Mouse (Mus musculus) limb, embryonic 11.5 days (tissue): ENCODE measurements at regions not wholly inside any gene's neighbourhood (a gene's known extent, or its start where the extent isn't known, plus 50 kb on each side); places are given as distances from the start of the nearest gene placed in this dataset.

Source experiments
- ATAC-seq: fragments of 200-750 bp; cut with Nextera tagmentation; 2 replicates; pipeline ENCODE4 v1.8.0; 2017; ENCODE audit warnings: low read depth; ENCODE audit not compliant: insufficient number of reproducible peaks, low FRiP score, low TSS enrichment
- DNase-seq: peaks from one replicate; pipeline ENCODE4 v3.0.0-alpha.2; 2015; ENCODE audit warnings: low spot score
- H3K27ac ChIP-seq: fragments of 300-500 bp; sonication (generic); replicated peaks from 2 replicates; pipeline ENCODE4 v1.5.1; 2014; ENCODE audit warnings: low read depth, mild to moderate bottlenecking, low read length
- H3K27me3 ChIP-seq: fragments of 300-500 bp; sonication (generic); 2 replicates; pipeline ENCODE4 v1.6.1; 2014; ENCODE audit warnings: mild to moderate bottlenecking, low read length, mixed read lengths; ENCODE audit not compliant: control insufficient read depth, insufficient read depth
- H3K36me3 ChIP-seq: fragments of 300-500 bp; sonication (generic); 2 replicates; pipeline ENCODE4 v1.6.1; 2014; ENCODE audit warnings: mild to moderate bottlenecking, low read length, moderate library complexity, mixed read lengths; ENCODE audit not compliant: control insufficient read depth, insufficient read depth
- H3K4me1 ChIP-seq: fragments of 300-500 bp; sonication (generic); 2 replicates; pipeline ENCODE4 v1.6.1; 2014; ENCODE audit warnings: low read length, mixed read lengths; ENCODE audit not compliant: control insufficient read depth, insufficient read depth
- H3K4me2 ChIP-seq: fragments of 300-500 bp; sonication (generic); 2 replicates; pipeline ENCODE4 v1.6.1; 2014; ENCODE audit warnings: low read depth, mild to moderate bottlenecking, moderate library complexity; ENCODE audit not compliant: severe bottlenecking
- H3K4me3 ChIP-seq: fragments of 300-500 bp; sonication (generic); 2 replicates; pipeline ENCODE4 v1.5.1; 2014; ENCODE audit warnings: low read depth, low read length
- H3K9ac ChIP-seq: fragments of 300-500 bp; sonication (generic); 2 replicates; pipeline ENCODE4 v1.6.1; 2014; ENCODE audit warnings: mild to moderate bottlenecking, low read length
- H3K9me3 ChIP-seq: fragments of 300-500 bp; sonication (generic); 2 replicates; pipeline ENCODE4 v1.6.1; 2016; ENCODE audit warnings: low read length; ENCODE audit not compliant: control insufficient read depth
- WGBS: fragments of 180-500 bp; shearing (Covaris S2); extraction: QIAGEN DNeasy Blood & Tissue Kit; methylation state at CpG from one replicate; pipeline ENCODE4 v1.1.7; 2014; 5-methylcytosine and 5-hydroxymethylcytosine counted together

GRCm38 (mm10) chr2:64536032-64536431, 438.2 kb upstream of the Fign start:
- no peak overlapping the region for H3K4me2 ChIP-seq
- 93% methylated on average over 5 of the region's 5 CpGs for WGBS

GRCm38 (mm10) chr2:64535351-64535851, 437.6 kb upstream of the Fign start:
- ATAC-seq, result no peak
- Histone ChIP-seq H3K27me3 (no peaks in the 10 kb centered on the region), H3K27ac (no peak overlapping the region), H3K4me3 (no peak overlapping the region), H3K9me3 (no peaks in the 10 kb centered on the region), H3K4me1 (no peaks in the 10 kb centered on the region), H3K4me2 (no peak overlapping the region), H3K36me3 (no peaks in the 10 kb centered on the region), H3K9ac (no peak overlapping the region)
- DNase-seq, result no peak
- WGBS, result 86% methylated on average over 5 of the region's 5 CpGs

More at GRCm38 (mm10) chr2:64536032-64536431, 438.2 kb upstream of the Fign start:
- no peaks in the 10 kb centered on the region for H3K36me3 ChIP-seq
- no peak overlapping the region for H3K4me3 ChIP-seq
- no peaks in the 10 kb centered on the region for H3K9me3 ChIP-seq
- DNase-seq (no peak), ATAC-seq (no peak)
- no peaks in the 10 kb centered on the region for H3K4me1 ChIP-seq
- no peak overlapping the region for H3K27ac ChIP-seq
- no peaks in the 10 kb centered on the region for H3K27me3 ChIP-seq
- no peak overlapping the region for H3K9ac ChIP-seq

GRCm38 (mm10) chr2:64534869-64535268, 437.0 kb upstream of the Fign start:
- no peak overlapping the region for H3K9ac ChIP-seq
- no peaks in the 10 kb centered on the region for H3K4me1 ChIP-seq
- no peak overlapping the region for H3K4me3 ChIP-seq
- H3K27ac ChIP-seq, result no peak overlapping the region
- WGBS, result 90% methylated on average over 13 of the region's 13 CpGs
- no peaks in the 10 kb centered on the region for H3K36me3 ChIP-seq
- H3K4me2 ChIP-seq, result no peak overlapping the region
- H3K27me3 ChIP-seq, result no peaks in the 10 kb centered on the region
- H3K9me3 ChIP-seq, result no peaks in the 10 kb centered on the region
- ATAC-seq (no peak), DNase-seq (no peak)

GRCm38 (mm10) chr2:64534344-64534743, 436.5 kb upstream of the Fign start:
- ATAC-seq, result no peak
- Histone ChIP-seq H3K4me3 (no peak overlapping the region), H3K27me3 (no peaks in the 10 kb centered on the region), H3K4me2 (no peak overlapping the region), H3K27ac (no peak overlapping the region), H3K36me3 (no peaks in the 10 kb centered on the region), H3K4me1 (no peaks in the 10 kb centered on the region), H3K9ac (no peak overlapping the region), H3K9me3 (no peaks in the 10 kb centered on the region)
- DNase-seq, result no peak
- 76% methylated on average over 2 of the region's 2 CpGs for WGBS

- Histone ChIP-seq H3K36me3 (no peaks in the 10 kb centered on the region), H3K4me2 (no peak overlapping the region), H3K9ac (no peak overlapping the region), H3K9me3 (no peaks in the 10 kb centered on the region), H3K27me3 (no peaks in the 10 kb centered on the region), H3K27ac (no peak overlapping the region), H3K4me3 (no peak overlapping the region), H3K4me1 (no peaks in the 10 kb centered on the region)
- DNase-seq (no peak), ATAC-seq (no peak)
- 89% methylated on average over 3 of the region's 3 CpGs for WGBS
Measured at GRCm38 (mm10) chr2:64522722-64523121, 424.9 kb upstream of the Fign start.

- Histone ChIP-seq H3K36me3 (no peaks in the 10 kb centered on the region), H3K27me3 (no peaks in the 10 kb centered on the region), H3K4me3 (no peak overlapping the region), H3K27ac (no peak overlapping the region), H3K9me3 (no peaks in the 10 kb centered on the region), H3K4me2 (no peak overlapping the region), H3K4me1 (no peaks in the 10 kb centered on the region), H3K9ac (no peak overlapping the region)
- WGBS, result 78% methylated on average over 3 of the region's 3 CpGs
- DNase-seq (no peak), ATAC-seq (no peak)
Measured at GRCm38 (mm10) chr2:64522233-64522632, 424.4 kb upstream of the Fign start.

GRCm38 (mm10) chr2:64495725-64496124, 397.9 kb upstream of the Fign start:
- Histone ChIP-seq H3K4me3 (no peak overlapping the region), H3K9ac (no peak overlapping the region), H3K36me3 (no peaks in the 10 kb centered on the region), H3K27ac (no peak overlapping the region), H3K9me3 (no peaks in the 10 kb centered on the region), H3K4me2 (no peak overlapping the region), H3K27me3 (no peaks in the 10 kb centered on the region), H3K4me1 (no peaks in the 10 kb centered on the region)
- no peak for DNase-seq
- ATAC-seq, result no peak

- no peak overlapping the region for H3K27ac ChIP-seq
- ATAC-seq, result no peak
- no peaks in the 10 kb centered on the region for H3K27me3 ChIP-seq
- H3K9ac ChIP-seq, result no peak overlapping the region
- H3K4me1 ChIP-seq, result no peaks in the 10 kb centered on the region
- no peak overlapping the region for H3K4me3 ChIP-seq
- no peak for DNase-seq
- no peaks in the 10 kb centered on the region for H3K36me3 ChIP-seq
- WGBS, result 88% methylated on average over 12 of the region's 12 CpGs
- no peak overlapping the region for H3K4me2 ChIP-seq
- no peaks in the 10 kb centered on the region for H3K9me3 ChIP-seq
Measured at GRCm38 (mm10) chr2:64466412-64466970, 368.7 kb upstream of the Fign start.
